Mouse (Mus musculus) CH12.LX (cell line): ENCODE results near the gene Opcml.

Experiments
- CHD1 ChIP-seq: IDR thresholded peaks from 2 replicates; pipeline ENCODE4 v1.6.1; 2012; ENCODE audit warnings: low read depth, low read length, improper control_type of control experiment, inconsistent platforms
- CHD2 ChIP-seq: IDR thresholded peaks from 2 replicates; pipeline ENCODE4 v1.6.1; 2011; ENCODE audit warnings: low read length, improper control_type of control experiment
- CTCF ChIP-seq, 2 experiments: IDR thresholded peaks in 1 of 2; conservative IDR thresholded peaks in 1 of 2; 2 replicates each; pipeline ENCODE4 v1.5.1; 2011 to 2012; ENCODE audit warnings: low read depth in 2 of 2, low read length in 2 of 2, improper control_type of control experiment in 1 of 2, inconsistent platforms in 1 of 2, mild to moderate bottlenecking in 1 of 2, moderate library complexity in 1 of 2
- E2F4 ChIP-seq: IDR thresholded peaks from 2 replicates; pipeline ENCODE4 v1.6.1; 2011; ENCODE audit warnings: low read depth, low read length, improper control_type of control experiment; ENCODE audit not compliant: insufficient replicate concordance
- ELF1 ChIP-seq: IDR thresholded peaks from 2 replicates; pipeline ENCODE4 v1.6.1; 2014; ENCODE audit warnings: low read depth, mild to moderate bottlenecking, inconsistent platforms, low read length, improper control_type of control experiment
- EP300 ChIP-seq: IDR thresholded peaks from 2 replicates; pipeline ENCODE4 v1.6.1; 2011; ENCODE audit warnings: low read length, improper control_type of control experiment
- MAFK ChIP-seq: IDR thresholded peaks from 2 replicates; pipeline ENCODE4 v1.6.1; 2011; ENCODE audit warnings: low read length, improper control_type of control experiment; ENCODE audit not compliant: insufficient replicate concordance
- NELFE ChIP-seq: IDR thresholded peaks from 2 replicates; pipeline ENCODE4 v1.6.1; 2011; ENCODE audit warnings: low read depth, low read length, improper control_type of control experiment
- NRF1 ChIP-seq: IDR thresholded peaks from 2 replicates; pipeline ENCODE4 v1.6.1; 2014; ENCODE audit warnings: low read depth, mild to moderate bottlenecking, inconsistent platforms, low read length, improper control_type of control experiment, moderate library complexity
- SIN3A ChIP-seq: IDR thresholded peaks from 2 replicates; pipeline ENCODE4 v1.6.1; 2012; ENCODE audit warnings: low read length, improper control_type of control experiment, inconsistent platforms
- USF1 ChIP-seq: IDR thresholded peaks from 2 replicates; pipeline ENCODE4 v1.6.1; 2014; ENCODE audit warnings: low read depth, mild to moderate bottlenecking, inconsistent platforms, low read length, improper control_type of control experiment
- USF2 ChIP-seq: conservative IDR thresholded peaks from 2 replicates; pipeline ENCODE4 v1.6.1; 2011; ENCODE audit warnings: low read depth, low read length, improper control_type of control experiment
- ZC3H11A ChIP-seq: IDR thresholded peaks from 2 replicates; pipeline ENCODE4 v1.6.1; 2012; ENCODE audit warnings: low read depth, mild to moderate bottlenecking, inconsistent platforms, low read length, improper control_type of control experiment
- ZNF384 ChIP-seq: IDR thresholded peaks from 2 replicates; pipeline ENCODE4 v1.6.1; 2012; ENCODE audit warnings: low read depth, low read length, improper control_type of control experiment, inconsistent platforms

- TF ChIP-seq CTCF (conservative IDR thresholded peaks at IDR 0.05 in 1 of 2, IDR thresholded peaks at IDR 0.05 in 1 of 2; ENCODE audit: low read depth in 2 of 2, low read length in 2 of 2) (no peak), ZNF384 (no peak), ELF1 (no peak), CHD1 (no peak), SIN3A (no peak), USF1 (no peak), ZC3H11A (no peak), E2F4 (no peak), USF2 (no peak), NRF1 (no peak), EP300 (no peak), MAFK (no peak), CHD2 (no peak), NELFE (no peak)
Measured at GRCm38 (mm10) chr9:28208696-28209095, 418.1 kb downstream of the Opcml start.
